Mouse (Mus musculus): ENCODE data around the gene Dnajc1. TPM values are rescaled to one million over a fixed set of nuclear protein-coding genes. Genes with fewer than 3 reads are reported as not detected.

Gene Dnajc1
- polyA plus RNA-seq, 1 experiment, result 38.2 TPM

DNA sequence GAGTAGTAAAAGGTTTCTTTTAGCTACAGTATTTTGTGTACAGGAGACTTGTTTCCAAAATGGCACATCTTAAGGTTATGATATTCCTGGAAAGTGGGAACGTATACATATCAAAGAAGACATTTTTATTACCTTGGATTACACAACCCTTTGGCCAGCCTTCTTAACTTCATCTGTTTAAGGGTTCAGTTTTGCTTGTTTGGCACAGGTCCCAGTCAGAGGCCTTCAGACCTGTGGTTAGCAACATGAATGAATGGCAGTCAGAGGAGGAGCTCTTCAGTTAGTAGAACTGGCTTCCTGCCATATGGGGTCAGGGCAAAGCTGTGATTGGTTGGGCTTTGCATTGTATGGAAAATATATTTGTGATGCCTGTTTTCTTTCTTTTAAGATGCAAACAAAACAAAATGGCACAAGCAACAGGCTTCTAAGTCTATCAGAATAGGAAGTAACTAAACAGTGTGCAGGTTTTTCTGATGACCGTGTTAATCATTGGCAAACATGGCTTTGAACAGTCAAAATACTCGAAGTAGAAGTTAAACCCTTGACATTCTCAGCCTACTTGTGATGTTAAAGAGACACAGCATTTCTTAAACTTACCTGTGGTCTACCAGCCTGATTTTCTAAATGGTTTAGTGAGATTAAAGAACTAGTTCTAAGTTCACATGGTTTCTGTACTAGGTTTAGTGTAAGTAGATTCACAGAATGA is 196.8 kb downstream of the Dnajc1 start:
- H3K36me3 ChIP-seq (ENCODE audit: control insufficient read depth, insufficient read depth, low read length), result peaks cover 33% of the 10 kb centered on the region
- DNase-seq, result no peak
- no peaks in the 10 kb centered on the region for H3K4me1 ChIP-seq (replicated peaks; ENCODE audit: control insufficient read depth, insufficient read depth, low read length)
- H3K27me3 ChIP-seq (ENCODE audit: control insufficient read depth, insufficient read depth, low read length), result no peaks in the 10 kb centered on the region
- H3K27ac ChIP-seq (ENCODE audit: control insufficient read depth, insufficient read depth, low read length), result no peak overlapping the region
- no peak for TF ChIP-seq POLR2A (IDR thresholded peaks at IDR 0.05; ENCODE audit: control insufficient read depth, extremely low read depth, insufficient read depth, low read length, poor library complexity)
- no peak for TF ChIP-seq CTCF (IDR thresholded peaks at IDR 0.05; ENCODE audit: borderline replicate concordance, control insufficient read depth, extremely low read depth, insufficient read depth, low read length, poor library complexity)
- 87% methylated on average over 3 of the region's 3 CpGs for WGBS
- H3K4me3 ChIP-seq (ENCODE audit: control insufficient read depth, insufficient read depth, low read length), result no peak overlapping the region

DNA sequence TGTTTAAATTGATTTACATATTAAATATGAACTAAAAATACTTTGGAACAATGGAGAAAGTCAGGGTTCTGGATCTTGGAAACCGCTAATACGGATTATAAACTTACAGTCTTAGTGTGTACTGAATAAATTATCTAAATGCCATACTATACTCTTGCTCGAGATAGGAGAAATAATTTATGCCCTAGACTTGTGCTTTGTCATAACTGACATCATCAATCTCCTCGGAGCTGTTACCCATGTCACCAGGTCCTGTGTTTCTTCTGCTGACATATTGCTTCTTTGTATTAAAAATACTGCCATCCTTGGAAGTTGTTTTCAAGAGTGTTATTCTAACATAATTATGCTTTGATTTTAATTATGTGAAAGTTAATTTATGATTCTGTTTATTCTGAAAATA is 197.3 kb downstream of the Dnajc1 start:
- no peak overlapping the region for H3K27ac ChIP-seq (ENCODE audit: control insufficient read depth, insufficient read depth, low read length)
- no peaks in the 10 kb centered on the region for H3K27me3 ChIP-seq (ENCODE audit: control insufficient read depth, insufficient read depth, low read length)
- no peak overlapping the region for H3K4me3 ChIP-seq (ENCODE audit: control insufficient read depth, insufficient read depth, low read length)
- H3K4me1 ChIP-seq (replicated peaks; ENCODE audit: control insufficient read depth, insufficient read depth, low read length), result no peaks in the 10 kb centered on the region
- WGBS, result 88% methylated on average over 4 of the region's 4 CpGs
- no peak for TF ChIP-seq POLR2A (IDR thresholded peaks at IDR 0.05; ENCODE audit: control insufficient read depth, extremely low read depth, insufficient read depth, low read length, poor library complexity)
- TF ChIP-seq CTCF (IDR thresholded peaks at IDR 0.05; ENCODE audit: borderline replicate concordance, control insufficient read depth, extremely low read depth, insufficient read depth, low read length, poor library complexity), result no peak
- H3K36me3 ChIP-seq (ENCODE audit: control insufficient read depth, insufficient read depth, low read length), result peaks cover 33% of the 10 kb centered on the region
- no peak for DNase-seq

DNA sequence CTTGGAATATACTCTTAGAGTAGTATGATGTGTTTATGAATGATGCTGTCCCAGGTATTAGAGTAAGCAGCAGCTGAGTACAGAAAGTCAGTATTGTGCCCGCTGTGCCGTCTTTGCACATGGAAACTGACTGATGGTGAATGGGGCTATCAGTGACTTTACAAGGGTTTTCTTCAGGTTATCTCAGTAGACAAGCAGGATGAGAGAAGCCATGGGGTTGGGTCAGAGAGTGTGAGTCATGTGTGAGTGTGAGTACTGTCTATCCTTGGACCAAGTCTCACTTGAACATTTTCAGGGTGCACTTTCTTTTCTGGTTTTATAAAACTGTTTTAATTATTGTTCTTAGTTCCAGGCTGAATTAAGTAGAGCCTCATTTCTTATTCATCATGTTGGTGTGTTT is 204.3 kb downstream of the Dnajc1 start:
- Histone ChIP-seq H3K27ac (ENCODE audit: control insufficient read depth, insufficient read depth, low read length) (no peak overlapping the region), H3K36me3 (ENCODE audit: control insufficient read depth, insufficient read depth, low read length) (peaks cover 46% of the 10 kb centered on the region), H3K27me3 (ENCODE audit: control insufficient read depth, insufficient read depth, low read length) (no peaks in the 10 kb centered on the region), H3K4me1 (replicated peaks; ENCODE audit: control insufficient read depth, insufficient read depth, low read length) (no peaks in the 10 kb centered on the region), H3K4me3 (ENCODE audit: control insufficient read depth, insufficient read depth, low read length) (no peak overlapping the region)
- 97% methylated on average over 2 of the region's 2 CpGs for WGBS
- TF ChIP-seq CTCF (IDR thresholded peaks at IDR 0.05; ENCODE audit: borderline replicate concordance, control insufficient read depth, extremely low read depth, insufficient read depth, low read length, poor library complexity) (no peak), POLR2A (IDR thresholded peaks at IDR 0.05; ENCODE audit: control insufficient read depth, extremely low read depth, insufficient read depth, low read length, poor library complexity) (no peak)
- no peak for DNase-seq

DNA sequence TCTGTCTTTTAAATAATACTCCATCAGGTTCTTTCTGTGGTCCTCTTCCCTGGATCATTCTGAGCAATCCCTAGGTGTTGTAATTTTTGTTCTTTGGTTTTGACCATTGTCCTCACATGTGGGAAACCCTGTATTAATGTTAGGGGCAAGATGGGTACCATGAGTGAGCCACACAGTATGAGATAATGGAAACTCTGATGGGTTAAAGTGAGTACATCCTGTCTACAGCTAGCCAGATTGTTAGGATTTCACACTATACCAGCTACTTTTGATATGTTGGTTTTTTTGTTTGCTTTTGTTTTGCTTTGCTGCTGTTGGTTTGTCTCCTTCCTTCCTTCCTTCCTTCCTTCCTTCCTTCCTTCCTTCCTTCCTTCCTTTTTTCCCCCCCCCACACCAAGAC is 209.6 kb downstream of the Dnajc1 start:
- TF ChIP-seq POLR2A (IDR thresholded peaks at IDR 0.05; ENCODE audit: control insufficient read depth, extremely low read depth, insufficient read depth, low read length, poor library complexity), result no peak
- TF ChIP-seq CTCF (IDR thresholded peaks at IDR 0.05; ENCODE audit: borderline replicate concordance, control insufficient read depth, extremely low read depth, insufficient read depth, low read length, poor library complexity), result no peak
- H3K4me1 ChIP-seq (replicated peaks; ENCODE audit: control insufficient read depth, insufficient read depth, low read length), result no peaks in the 10 kb centered on the region
- no peak for DNase-seq
- H3K27ac ChIP-seq (ENCODE audit: control insufficient read depth, insufficient read depth, low read length), result no peak overlapping the region
- H3K27me3 ChIP-seq (ENCODE audit: control insufficient read depth, insufficient read depth, low read length), result no peaks in the 10 kb centered on the region
- H3K36me3 ChIP-seq (ENCODE audit: control insufficient read depth, insufficient read depth, low read length), result peaks cover 39% of the 10 kb centered on the region
- no peak overlapping the region for H3K4me3 ChIP-seq (ENCODE audit: control insufficient read depth, insufficient read depth, low read length)

DNA sequence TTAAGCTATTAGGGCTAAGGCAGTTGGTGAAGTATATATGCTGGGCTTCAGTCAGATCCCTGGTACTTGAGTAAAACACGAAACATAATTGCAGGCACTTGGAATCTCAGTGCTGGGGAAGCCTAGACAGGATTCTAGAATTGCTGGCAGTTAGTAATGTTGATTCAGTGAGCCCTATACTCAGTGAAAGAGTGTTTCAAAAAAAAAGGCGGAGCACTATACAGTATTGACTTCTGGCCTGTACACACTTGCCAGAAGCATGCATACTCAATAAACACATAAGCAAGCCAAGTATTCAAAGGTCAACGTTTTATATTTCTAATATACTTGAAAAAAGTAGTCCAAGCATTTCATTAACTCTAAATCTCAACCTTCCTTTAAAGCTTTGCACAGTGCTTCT is 211.0 kb downstream of the Dnajc1 start:
- Histone ChIP-seq H3K36me3 (ENCODE audit: control insufficient read depth, insufficient read depth, low read length) (peaks cover 30% of the 10 kb centered on the region), H3K27ac (ENCODE audit: control insufficient read depth, insufficient read depth, low read length) (no peak overlapping the region), H3K4me3 (ENCODE audit: control insufficient read depth, insufficient read depth, low read length) (no peak overlapping the region), H3K27me3 (ENCODE audit: control insufficient read depth, insufficient read depth, low read length) (no peaks in the 10 kb centered on the region), H3K4me1 (replicated peaks; ENCODE audit: control insufficient read depth, insufficient read depth, low read length) (no peaks in the 10 kb centered on the region)
- no peak for DNase-seq
- no peak for TF ChIP-seq POLR2A (IDR thresholded peaks at IDR 0.05; ENCODE audit: control insufficient read depth, extremely low read depth, insufficient read depth, low read length, poor library complexity)
- TF ChIP-seq CTCF (IDR thresholded peaks at IDR 0.05; ENCODE audit: borderline replicate concordance, control insufficient read depth, extremely low read depth, insufficient read depth, low read length, poor library complexity), result no peak
- 95% methylated on average over 3 of the region's 3 CpGs for WGBS

DNA sequence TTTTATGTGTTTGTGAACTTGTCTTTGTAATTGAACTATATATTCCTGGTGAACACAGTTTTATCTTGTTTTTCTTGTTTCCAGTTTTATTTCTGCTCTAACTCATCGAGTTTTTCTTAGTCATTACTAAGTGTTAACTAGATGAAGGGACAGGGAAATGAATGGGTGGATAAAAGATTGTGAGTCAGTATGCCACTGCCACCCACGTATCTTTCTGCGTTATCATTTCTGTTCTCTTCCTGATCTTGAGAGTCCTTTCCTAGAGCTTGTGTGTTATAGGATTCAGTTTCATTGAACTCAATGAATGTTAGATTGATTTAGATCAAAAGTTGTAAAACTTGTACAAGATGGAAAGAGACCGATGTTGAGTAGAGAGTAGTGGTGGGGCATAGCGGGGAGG is 212.3 kb downstream of the Dnajc1 start:
- 95% methylated on average over 5 of the region's 5 CpGs for WGBS
- TF ChIP-seq POLR2A (IDR thresholded peaks at IDR 0.05; ENCODE audit: control insufficient read depth, extremely low read depth, insufficient read depth, low read length, poor library complexity) (no peak), CTCF (IDR thresholded peaks at IDR 0.05; ENCODE audit: borderline replicate concordance, control insufficient read depth, extremely low read depth, insufficient read depth, low read length, poor library complexity) (no peak)
- Histone ChIP-seq H3K4me3 (ENCODE audit: control insufficient read depth, insufficient read depth, low read length) (no peak overlapping the region), H3K36me3 (ENCODE audit: control insufficient read depth, insufficient read depth, low read length) (peaks cover 26% of the 10 kb centered on the region), H3K27ac (ENCODE audit: control insufficient read depth, insufficient read depth, low read length) (no peak overlapping the region), H3K27me3 (ENCODE audit: control insufficient read depth, insufficient read depth, low read length) (no peaks in the 10 kb centered on the region), H3K4me1 (replicated peaks; ENCODE audit: control insufficient read depth, insufficient read depth, low read length) (no peaks in the 10 kb centered on the region)
- DNase-seq, result no peak

DNA sequence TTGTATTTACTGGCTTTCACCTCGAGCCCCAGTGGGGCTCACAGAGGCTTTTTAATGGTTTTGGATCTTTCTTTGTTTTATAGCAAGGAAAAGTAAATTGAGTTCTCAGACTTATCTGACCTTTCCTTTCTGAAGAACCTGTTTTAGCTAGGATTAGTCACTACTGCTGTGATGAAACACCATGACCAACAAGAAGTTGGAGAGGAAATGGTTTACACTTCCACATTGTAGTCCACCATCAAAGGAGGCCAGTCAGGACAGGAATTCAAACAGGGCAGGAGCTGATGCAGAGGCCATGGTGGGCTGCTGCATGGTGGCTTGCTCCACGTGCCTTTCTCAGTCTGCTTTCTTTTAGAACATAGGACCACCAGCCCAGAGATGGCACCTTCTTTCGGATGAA is 216.4 kb downstream of the Dnajc1 start:
- Histone ChIP-seq H3K27me3 (ENCODE audit: control insufficient read depth, insufficient read depth, low read length) (no peaks in the 10 kb centered on the region), H3K4me3 (ENCODE audit: control insufficient read depth, insufficient read depth, low read length) (no peak overlapping the region), H3K4me1 (replicated peaks; ENCODE audit: control insufficient read depth, insufficient read depth, low read length) (no peaks in the 10 kb centered on the region), H3K36me3 (ENCODE audit: control insufficient read depth, insufficient read depth, low read length) (peaks cover 34% of the 10 kb centered on the region), H3K27ac (ENCODE audit: control insufficient read depth, insufficient read depth, low read length) (no peak overlapping the region)
- 96% methylated on average over 3 of the region's 3 CpGs for WGBS
- DNase-seq, result no peak
- no peak for TF ChIP-seq POLR2A (IDR thresholded peaks at IDR 0.05; ENCODE audit: control insufficient read depth, extremely low read depth, insufficient read depth, low read length, poor library complexity)
- no peak for TF ChIP-seq CTCF (IDR thresholded peaks at IDR 0.05; ENCODE audit: borderline replicate concordance, control insufficient read depth, extremely low read depth, insufficient read depth, low read length, poor library complexity)
